Mouse (Mus musculus) lung, adult 18-20 months (tissue): ENCODE measurements at regions not wholly inside any gene's neighbourhood (a gene's known extent, or its start where the extent isn't known, plus 50 kb on each side); places are given as distances from the start of the nearest gene placed in this dataset.

Experiments
- DNase-seq, 2 experiments: peaks; one replicate each; pipeline ENCODE4 v3.0.0; 2022; ENCODE audit warnings: mixed read lengths in 2 of 2

DNA sequence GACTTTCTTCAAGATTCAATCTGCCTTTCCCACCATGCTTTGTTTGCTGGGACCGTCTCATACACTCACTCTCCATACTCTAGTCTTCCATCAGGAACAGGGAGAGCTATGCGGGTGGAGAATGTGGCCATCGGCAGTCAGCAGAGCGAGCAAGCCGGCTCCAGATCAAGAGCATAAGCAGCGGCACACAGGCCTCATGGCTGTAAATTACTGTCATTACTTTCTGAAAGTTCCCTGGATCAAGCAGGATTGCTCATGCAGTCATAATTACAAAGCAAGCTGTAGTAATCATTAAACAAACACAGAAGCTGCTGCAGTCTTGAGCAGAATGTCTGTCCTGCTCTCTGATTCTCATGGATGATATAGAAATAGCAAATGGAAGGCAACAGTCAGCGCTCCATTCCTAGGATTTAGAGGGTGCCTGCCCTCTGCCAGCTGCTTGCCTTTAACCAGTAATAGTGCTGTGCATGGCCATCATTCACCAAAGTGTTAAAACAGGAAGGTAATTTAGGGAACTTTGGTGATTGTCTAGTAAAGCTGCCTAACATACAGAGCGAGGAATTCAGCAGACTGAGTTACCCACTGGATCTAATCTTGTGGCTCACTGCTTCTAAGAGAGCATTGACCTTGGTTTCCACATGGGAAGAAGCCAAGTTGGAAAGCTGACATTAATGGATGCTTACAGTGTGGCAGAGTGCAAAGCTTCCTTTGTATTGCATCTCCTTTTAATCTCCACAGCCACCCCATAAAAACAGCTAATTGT lies 298.2 kb downstream of the 1190002N15Rik start:
- DNase-seq: no peak

DNA sequence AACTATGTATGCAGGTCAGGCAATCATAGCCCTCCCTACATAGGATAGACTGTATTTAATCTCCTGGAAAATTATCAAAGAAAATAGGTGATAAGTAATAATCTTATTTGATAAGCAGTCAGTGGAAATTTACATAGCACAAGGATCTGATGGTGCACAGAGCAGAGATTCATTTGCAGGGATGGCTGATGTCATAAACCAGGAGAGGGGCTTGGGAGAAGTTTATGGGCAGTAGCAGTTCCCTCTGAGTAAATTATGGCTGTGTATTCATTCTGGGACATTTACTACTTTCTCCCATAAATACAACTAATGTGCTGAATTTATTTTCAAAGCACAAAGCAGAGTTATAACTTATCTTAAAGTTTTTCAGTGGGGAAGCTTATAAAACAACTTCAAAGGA lies 299.3 kb downstream of the 1190002N15Rik start:
- no peak for DNase-seq

DNA sequence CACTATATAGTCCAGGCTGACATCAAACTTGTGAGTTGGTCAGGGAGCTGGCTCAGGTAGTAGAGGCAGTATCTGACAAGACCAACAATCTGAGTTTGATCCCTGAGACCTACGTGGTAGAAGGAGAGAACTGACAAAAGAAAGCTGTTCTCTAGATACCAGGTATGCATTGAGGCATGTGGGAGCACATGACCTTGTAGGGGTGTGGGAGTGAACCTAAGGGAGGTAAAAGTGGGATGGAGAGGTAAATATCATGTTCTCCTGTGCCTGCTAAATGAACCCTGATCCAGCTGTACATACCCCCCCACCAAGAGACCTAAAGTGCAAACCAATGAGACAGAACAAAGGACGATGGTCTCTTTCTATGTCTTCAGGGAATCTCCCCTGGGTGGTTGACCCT lies 308.3 kb downstream of the 1190002N15Rik start:
- DNase-seq: no peak

DNA sequence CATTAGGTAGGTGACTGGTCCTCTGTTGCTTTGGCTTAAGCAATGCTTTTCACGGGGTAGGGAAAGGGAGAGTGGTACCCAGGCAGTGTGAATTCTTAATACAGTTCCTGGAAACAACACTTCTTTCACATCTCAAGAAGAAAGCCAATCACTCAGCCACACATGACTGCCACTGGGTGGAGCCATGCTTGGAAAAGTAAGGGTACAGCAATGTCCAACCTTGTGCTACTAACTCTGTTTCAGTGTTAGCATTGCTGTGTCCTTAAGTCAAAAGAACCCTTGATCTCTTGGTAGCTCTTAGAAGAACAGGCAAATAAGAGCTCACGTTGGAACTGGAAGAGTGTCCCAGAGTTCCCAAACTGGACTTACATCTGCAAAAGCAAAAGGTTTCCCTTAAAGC lies 318.8 kb downstream of the 1190002N15Rik start:
- DNase-seq: peak; percentile 19 to 45

DNA sequence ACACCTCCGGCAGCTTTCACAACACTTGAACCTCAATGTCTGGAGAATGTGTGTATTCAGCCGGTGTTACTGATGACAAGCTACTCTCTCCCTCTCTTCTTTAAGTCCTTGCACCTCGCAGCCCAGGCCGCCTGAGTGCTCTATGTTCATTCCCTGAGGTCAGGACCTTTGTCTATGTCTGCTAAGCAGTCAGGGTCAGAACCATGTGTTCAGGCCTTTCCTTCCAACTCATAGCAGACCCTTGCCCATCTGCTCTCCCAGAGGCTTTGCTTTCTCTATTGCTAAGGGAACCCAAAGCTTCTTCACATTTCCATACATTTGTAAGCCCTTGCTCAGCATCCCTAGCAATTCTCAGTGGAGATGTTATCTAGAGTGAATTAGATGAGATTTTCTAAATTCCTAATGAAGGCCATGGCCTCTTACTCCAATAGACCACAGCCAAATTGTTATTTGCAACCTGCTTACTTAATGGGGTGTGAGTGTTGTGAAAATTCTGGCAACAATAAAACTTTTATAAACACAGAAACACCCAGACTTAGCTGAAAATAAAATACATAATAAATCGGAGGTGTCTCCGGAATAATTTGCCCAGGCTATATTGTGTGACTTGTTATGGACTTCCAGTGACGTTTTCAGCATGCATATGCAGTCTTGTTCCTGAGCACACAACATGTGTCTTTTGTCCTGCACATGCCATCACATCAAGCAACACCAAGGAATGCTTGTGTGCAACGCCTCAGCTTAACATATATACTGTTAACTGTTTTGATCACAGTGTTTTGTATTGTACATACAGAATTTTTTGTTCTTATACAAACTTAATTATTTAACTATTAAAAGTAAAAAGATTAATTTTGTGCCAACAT lies 321.2 kb downstream of the 1190002N15Rik start:
- DNase-seq: no peak

- DNase-seq: no peak
Measured at GRCm38 (mm10) chr9:94210467-94211249, 327.2 kb downstream of the 1190002N15Rik start.

GRCm38 (mm10) chr9:94208987-94209386 lies 328.9 kb downstream of the 1190002N15Rik start:
- no peak for DNase-seq

GRCm38 (mm10) chr9:94200892-94201291 lies 337.0 kb downstream of the 1190002N15Rik start:
- no peak for DNase-seq

- no peak for DNase-seq
Measured at GRCm38 (mm10) chr9:94199864-94200263, 338.0 kb downstream of the 1190002N15Rik start.

DNA sequence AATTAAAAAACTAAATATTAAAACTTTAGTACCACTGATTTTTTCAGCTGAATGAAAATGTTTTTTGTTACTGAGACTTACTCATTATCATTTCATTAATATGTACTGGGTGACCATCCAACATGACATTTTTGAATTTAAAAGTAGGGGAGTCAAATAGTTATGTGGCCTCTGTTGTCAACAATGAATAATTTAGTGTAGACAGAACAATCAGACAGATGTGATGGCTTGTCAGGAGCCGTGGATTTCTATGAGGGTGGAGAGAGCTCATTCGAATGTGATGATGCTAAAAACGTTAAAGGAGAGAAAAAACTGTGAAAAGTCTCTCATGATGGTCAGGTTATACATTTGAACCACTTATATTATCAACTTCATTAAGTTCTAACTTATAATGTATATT lies 346.8 kb downstream of the 1190002N15Rik start:
- DNase-seq: no peak

GRCm38 (mm10) chr9:94189872-94190800 lies 347.7 kb downstream of the 1190002N15Rik start:
- no peak for DNase-seq

DNA sequence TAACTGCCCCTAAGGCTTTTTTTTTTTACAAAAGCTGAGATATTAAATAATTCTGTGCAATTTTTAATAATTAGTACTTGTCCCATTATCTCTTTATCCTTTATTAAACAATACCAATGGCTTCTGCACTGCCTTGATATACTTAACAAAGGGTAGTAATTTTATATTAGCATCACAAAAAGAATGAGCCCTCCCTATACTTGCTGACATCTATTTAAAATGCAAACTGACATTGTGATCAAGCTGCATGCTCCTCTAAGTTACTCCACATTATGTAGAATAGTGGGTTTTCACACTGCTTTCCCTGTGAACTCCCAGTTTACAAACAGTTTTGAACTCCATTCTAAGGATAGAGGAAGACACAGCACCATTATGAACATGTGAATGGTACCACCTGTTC lies 349.8 kb downstream of the 1190002N15Rik start:
- DNase-seq: no peak

- DNase-seq: no peak
Measured at GRCm38 (mm10) chr9:94169905-94170612, 367.8 kb downstream of the 1190002N15Rik start.

GRCm38 (mm10) chr9:94163671-94164070 lies 374.2 kb downstream of the 1190002N15Rik start:
- no peak for DNase-seq

- peak in 1 of 2 experiments; percentile 6 for DNase-seq
Measured at GRCm38 (mm10) chr9:94155581-94155980, 382.3 kb downstream of the 1190002N15Rik start.

DNA sequence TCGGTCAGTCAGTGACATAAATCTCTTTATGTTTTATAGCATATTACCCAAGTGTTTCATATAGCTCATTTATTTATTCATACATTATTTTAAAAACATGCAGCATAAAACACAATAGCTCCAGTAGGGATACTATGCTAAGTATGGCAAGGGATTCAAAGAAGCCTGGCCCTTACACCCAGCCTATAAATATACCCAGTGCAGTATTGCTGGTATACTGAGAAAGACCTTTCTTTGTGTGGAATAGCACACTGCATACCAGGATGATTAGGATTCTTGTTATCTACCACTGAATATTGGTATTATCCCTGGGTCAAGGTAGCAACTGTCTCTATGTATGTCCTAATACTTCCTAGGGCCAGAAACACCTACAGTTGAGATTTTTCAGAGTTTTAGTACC lies 389.4 kb downstream of the 1190002N15Rik start:
- DNase-seq: no peak

DNA sequence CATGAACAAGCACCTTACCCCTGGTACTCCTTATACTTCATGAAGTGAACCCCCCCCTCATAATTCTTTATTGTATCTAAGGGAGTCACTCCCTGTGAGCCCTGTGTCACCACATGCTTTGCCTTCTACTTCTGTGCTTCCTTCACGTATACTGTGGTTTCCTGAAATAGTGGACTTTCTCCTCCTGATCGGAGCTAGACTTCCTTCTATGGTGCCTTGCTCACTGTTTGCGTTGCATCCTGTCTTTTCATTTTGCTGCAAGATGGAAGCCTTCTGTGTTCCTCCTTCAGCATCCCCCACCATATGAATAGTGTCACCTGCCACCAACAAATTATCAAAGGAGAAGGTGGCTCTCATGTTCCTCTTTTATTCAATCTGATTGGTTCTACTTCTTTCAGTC lies 391.1 kb downstream of the 1190002N15Rik start:
- DNase-seq: no peak

DNA sequence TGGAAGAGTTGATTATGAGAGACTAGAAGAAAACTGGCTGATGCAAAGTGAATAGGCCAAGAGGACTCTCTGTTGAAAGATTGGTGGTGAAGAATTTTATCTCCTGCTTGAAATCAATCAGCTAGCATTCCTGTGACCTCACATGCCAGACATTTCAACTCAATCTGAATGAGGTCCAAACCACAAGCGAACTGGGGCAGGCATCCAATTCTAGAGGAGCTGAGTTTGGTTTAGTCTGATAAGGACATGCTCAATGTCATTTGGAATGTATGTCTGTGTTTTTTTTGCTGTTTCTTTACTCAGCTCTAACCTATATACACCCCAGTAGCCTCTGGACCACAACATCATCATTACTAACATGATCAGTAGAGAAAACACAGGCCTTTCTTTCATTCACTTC lies 401.4 kb downstream of the 1190002N15Rik start:
- peak; percentile 68 to 74 for DNase-seq

- no peak for DNase-seq
Measured at GRCm38 (mm10) chr9:94133682-94134081, 404.2 kb downstream of the 1190002N15Rik start.

DNA sequence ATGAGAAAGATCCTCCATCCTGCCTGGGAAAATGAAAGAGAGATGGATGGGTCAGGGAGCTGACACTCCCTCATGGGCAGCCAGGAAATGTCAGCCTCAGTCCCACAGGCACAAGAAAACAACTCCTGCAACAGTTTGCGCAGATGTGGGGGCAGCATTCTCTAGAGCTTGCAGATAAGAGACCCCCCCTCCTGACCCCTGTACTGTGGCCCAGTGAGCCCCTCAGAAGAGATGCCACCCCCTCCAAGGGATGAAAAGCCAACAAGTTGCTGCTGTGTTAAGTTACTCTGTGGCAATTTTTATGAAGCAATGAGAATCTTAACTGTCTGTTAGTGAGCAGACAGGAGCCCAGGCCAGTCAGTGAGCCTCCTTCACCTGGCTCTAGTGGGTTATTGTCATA lies 406.5 kb downstream of the 1190002N15Rik start:
- no peak for DNase-seq

- DNase-seq: peak; percentile 21 to 24
Measured at GRCm38 (mm10) chr9:94116961-94117360, 420.9 kb downstream of the 1190002N15Rik start.
